Mouse (Mus musculus) megakaryocyte, adult 5-6 weeks (primary cell): ENCODE measurements around the gene Zscan26. TPM values are rescaled to one million over a fixed set of nuclear protein-coding genes. Genes with fewer than 3 reads are reported as not detected.
"Not testable (repeated sequence)": the region's sequence is repeated elsewhere in the genome, so short reads cannot be mapped to it uniquely, and the experiment has no call there.

Experiments used
- ATAC-seq: 2 replicates; pipeline ENCODE4 v1.8.0; 2016; ENCODE audit warnings: mild to moderate bottlenecking, inconsistent platforms; ENCODE audit not compliant: poor library complexity, severe bottlenecking
- total RNA-seq, 2 experiments: library from RNA; stranded (forward) in 1 of 2; stranded (reverse) in 1 of 2; fragments of 153-499, 151-499 nt in 1 of 2; fragments of 221-1000, 200-1000 nt in 1 of 2; gene quantifications; 2 replicates each; pipeline versions ENCODE4 v1.2.3 to v1.2.4; 2015 to 2017

The Zscan26 gene
- total RNA-seq (2015), result 24.2 and 25.3 TPM in 2 replicates
- total RNA-seq (2017), result 26.9 and 27.2 TPM in 2 replicates

DNA sequence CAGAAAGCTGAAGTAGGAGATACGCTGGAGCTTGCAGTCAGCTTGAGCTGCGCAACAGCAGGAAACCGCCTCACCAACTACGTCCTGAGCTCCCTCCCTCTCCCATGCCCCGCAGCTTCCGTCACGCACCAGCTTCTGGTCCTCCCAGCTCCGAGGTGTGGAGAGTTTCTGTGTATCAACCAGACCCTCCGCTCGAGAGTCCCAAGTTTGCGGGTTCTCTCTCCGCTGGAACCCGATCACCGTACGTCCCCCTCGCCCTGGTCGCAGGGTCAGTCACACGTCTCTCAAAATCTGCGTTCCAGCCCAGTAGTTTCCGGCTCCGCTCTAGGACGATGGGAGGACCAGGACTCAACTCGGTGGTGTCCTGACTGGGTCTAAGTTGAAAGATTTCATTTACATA lies at the start of gene Zscan26:
Gene Zscan26 (minus strand): TSS at position 282 of the 400 bp plus-strand sequence.
- ATAC-seq, result peak; percentile 96

DNA sequence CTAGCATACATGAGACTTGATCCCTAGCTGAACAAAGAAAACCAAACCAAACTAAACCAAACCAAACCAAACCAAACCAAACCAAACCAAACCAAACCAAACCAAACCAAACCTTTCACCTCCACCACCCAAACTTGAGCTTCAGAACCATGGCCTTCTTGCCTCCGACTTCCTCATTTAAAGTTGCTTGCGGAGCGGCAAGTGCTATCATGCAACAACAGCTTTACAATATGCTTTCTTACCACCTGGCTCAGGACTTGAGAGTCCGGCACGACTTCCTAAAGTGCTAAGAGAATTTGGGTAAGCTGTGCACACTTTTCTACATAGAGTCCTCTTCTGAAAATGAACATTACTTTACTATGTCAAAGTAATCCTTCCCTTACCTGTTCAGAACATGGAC lies 48.8 kb upstream of the Zscan26 start:
- no peak for ATAC-seq

DNA sequence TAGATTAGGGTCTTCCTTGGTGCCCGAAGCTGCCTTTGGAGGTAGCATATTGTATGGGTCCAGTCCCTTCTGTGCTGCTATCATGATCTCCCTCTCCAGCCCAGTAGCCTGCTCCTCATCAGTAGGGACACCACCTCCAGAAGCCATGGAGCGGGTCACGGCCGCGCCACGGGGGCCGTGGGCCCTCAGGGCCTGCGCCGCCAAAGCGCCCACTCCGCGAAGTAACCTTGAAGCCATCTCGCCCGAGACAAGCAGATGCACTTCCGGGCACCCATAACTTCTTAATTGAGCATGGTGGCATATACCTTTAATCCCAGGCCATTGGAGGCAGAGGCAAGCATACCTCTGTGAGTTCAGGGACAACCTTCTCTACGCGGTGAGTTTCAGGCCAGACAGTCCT lies 47.7 kb upstream of the Zscan26 start, which contains the start of gene Gm11273:
Gene Gm11273 (minus strand): TSS at position 237 of the 400 bp plus-strand sequence.
- 0 out of 2 replicates have a peak, but pooled peaks have one; percentile 48 for ATAC-seq

DNA sequence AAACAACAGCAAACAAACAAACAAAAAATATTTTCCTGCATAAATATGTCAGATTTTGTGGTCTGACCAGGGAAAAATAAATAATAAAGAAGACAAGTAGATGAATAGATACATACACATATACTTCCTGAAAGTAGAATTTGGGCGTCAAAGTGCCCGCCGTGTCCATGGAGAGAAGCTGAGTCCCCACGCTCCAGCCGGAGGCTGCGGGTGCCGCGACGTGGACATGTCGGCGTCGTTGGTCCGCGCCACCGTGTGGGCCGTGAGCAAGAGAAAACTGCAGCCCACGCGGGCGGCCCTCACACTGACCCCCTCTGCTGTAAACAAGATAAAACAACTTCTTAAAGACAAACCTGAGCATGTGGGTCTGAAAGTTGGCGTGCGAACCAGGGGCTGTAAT lies 41.5 kb upstream of the Zscan26 start, which contains the start of gene AK157302:
Gene AK157302 (plus strand): TSS at position 144 of the 400 bp plus-strand sequence.
- ATAC-seq, result 0 out of 2 replicates have a peak, but pooled peaks have one; percentile 52

DNA sequence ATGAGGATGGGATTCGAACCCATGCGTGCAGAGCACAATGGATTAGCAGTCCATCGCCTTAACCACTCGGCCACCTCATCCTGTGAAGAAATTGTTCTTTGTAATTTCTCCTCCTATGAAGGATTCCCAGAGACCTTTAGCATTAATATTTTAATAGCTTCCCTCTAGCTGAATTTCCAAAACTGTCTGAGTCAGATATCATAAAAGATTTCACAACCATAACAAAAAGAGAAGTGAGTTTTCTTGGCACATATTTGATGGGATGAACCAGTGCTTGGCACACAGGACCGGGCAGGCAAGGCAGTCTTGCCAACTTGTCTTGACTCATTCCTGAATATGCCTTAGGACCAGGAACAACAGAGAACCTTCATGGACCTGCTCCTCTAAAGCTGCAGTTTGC lies 39.3 kb upstream of the Zscan26 start:
- peak; percentile 47 for ATAC-seq

DNA sequence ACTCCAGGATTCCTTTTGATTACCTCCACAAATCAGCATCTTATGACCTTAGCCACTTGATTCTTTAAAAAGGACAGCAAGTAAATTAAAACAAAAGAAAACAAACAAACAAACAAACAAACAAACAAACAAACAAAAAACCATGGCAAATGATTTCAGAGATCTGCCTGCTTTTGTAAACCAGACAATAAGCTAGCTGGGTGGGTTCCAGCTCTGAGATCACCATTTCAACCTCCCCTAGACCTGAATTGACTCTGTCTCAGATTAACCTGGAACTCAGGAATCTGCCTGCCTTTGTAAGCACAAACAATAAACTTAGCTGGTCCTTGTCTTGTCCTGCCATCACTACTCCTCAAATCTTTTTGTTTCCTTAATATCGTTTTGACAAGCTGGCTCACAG lies 33.4 kb upstream of the Zscan26 start:
- no peak for ATAC-seq

DNA sequence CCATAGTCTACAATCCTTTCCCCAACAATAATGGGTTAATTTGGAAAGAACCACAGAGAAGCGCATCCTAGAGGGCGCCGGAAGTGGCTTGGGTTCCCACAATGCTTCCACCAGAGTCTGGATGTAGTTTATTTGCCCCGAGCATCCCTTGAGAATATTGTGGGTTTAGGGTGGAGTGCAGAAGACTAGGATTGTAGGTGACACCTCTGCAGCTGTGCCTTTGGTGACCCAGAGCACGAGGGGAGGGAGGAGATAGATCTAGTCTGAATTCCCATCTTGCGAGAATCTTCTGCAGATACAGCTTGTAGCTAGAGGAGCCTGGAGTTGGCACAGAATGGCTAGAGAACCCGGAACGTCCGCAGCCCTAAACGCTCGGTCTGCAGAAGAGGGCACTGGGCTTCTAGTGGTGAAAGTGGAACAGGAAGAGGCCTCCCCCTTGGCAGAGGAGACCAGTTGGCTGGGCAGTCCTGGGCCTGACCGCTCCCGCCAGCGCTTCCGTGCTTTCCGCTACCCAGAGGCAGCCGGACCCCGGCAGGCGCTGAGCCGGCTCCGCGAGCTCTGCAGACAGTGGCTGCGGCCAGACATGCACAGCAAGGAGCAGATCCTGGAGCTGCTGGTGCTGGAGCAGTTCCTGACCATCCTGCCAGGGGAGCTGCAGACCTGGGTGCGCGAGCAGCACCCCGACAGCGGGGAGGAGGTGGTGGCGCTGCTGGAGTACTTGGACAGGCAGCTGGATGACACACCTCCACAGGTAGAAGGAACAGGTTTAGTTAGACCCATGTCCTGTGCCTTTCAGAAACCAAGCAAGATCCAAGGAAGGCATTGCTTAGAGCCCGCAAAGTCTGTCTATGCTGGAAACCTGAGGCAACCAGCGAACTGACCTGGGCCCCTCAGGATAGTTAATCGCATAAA lies 25.5 kb upstream of the Zscan26 start, which contains the start of the genes Zkscan4 and Gm10065:
Gene Zkscan4 (plus strand): TSS at position 149 of the 912 bp plus-strand sequence.
Gene Gm10065 (minus strand): TSS at position 683 of the 912 bp plus-strand sequence.
- peak; percentile 91 for ATAC-seq

DNA sequence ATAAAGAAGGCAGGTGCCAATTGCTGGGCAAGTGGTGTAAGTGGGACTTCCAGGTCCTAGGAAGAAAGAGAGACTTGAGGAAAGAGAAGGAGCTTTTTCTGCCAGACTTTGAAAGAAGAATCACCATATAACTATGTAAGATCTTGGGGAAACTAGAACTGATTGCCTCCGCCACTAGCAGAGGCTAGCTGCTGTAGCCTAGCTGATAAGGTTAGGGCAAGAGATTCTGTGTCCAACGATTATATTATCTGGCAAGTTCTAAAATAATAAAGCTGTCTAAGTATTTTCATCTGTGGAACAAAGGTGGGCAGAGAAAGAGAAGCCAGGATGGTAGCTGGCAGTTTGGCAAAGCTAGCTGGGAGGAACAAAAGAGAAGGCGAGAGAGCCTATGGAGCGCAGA lies 18.9 kb upstream of the Zscan26 start:
- no peak for ATAC-seq

DNA sequence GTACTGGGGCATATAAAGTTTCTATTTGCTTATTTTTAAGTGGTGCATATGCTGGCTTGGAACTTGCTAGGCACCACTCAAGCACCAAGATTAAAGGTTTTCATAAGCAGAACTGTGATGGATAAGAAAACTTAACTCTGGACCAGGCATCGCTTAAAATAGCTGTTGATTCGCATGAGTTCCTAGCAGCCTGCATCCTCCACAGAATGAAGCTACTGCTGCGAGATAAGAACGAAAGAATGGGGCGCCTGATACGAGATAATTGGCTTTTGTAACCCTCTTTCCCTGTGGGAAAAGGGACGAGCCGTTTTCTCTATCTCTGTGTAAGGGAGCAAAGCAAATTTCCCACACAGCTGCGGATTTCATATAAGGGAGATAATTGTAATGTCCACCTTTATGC lies 15.6 kb upstream of the Zscan26 start:
- no peak for ATAC-seq

DNA sequence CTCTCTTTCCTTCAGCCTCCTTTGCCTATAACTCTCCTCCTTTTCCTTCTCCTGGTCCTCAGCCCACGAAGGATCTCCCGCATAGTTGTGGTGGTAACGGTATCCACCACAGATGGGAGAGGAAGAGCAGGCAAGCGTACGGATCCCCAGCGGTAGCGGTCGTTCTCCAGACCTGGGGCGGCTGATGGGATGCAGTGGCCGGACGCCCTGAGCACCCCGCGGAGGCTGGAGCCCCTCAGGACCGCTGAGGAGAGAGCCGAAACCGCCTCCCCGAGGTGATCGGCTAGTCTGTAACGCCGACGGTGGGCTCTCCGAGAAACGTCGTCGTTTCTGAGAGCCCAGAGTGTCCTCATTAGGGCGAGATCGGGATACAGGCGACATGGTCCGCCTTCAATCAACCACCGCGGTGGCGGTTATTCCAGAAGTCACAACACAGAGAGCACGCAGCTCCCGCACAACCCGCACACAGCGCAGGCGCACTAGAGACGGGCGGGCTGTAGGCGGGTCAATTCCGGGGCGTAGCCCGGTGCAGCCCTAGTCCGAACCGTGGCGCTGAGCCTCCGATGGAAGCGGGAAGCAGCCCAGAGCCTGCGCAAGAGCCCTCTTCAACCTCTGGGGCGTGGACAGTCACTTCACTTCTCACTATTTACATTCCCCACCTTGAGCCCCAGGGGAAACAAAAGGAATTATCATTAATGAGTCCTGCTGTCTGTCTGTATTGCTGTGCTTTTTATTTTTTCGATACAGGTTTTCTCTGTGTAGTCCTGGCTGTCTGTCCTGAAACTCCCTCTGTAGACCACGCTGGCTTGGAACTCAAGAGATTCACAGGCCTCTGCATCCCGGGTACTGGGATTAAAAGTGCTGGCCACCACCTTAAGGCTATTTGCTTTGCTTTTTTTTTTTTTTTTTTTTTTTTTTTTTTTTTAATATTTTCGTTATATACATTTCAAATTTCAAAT lies 14.8 kb upstream of the Zscan26 start, which contains the start of gene Nkapl:
Gene Nkapl (minus strand): TSS at position 449 of the 959 bp plus-strand sequence.
- ATAC-seq, result peak; percentile 99

DNA sequence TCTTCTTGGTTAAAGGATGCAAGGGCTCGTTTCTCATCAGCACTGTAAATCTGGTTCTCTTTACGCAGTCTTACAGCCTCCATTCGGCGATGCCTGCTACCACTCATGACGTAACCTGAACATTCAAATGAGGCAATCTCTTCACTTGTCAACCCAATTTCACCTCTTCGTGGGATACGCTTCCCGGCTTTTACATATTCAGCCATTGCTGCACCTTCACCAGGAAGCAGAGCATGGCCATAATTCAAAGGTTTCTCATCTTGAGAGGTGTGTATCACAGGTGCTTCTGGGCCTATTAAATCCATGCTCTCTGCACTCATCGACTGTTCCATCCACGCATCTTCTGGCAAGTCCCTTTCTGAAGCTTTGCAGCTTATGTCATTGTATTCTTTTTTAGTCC lies 13.8 kb upstream of the Zscan26 start:
- no peak for ATAC-seq

DNA sequence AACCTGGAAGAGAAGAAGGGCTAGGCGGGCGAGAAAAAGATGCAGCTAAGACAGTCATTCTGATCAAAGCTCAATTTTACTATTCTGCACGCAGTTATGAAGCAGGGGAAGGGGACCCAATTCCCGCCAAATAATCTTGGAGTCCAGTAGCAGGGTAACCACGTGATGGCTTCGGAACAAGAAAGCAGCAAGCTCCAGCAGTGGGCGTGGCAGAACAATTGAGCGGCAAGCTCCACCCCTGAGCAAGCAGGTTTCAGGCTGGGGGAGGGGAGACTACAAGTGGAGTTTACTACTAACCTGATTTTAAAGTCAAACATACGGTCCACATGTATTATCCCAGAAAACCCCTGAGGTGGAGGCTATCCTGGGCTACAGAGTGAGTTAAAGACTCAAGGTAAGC lies 9.0 kb upstream of the Zscan26 start:
- ATAC-seq, result not testable (repeated sequence)

DNA sequence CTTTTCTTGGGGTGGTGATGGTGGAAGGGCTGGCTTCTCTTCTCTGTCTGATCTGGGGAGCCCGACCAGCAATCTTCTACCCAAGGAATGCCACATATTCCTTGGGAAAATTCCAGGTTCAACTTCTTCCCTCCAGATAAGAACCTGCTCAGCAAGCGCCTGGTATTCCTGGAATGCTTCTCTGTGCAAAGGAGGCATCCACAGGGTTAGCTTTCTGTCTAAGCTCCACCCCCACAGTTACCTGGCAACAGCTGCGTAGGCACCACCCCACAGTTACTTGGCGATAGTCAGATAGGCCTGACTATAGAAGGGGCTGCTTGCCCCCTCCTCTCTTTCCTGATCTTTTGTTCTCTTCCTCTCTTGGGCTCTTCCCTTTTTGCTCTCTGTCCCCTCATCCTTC lies 2.8 kb upstream of the Zscan26 start:
- ATAC-seq, result no peak

DNA sequence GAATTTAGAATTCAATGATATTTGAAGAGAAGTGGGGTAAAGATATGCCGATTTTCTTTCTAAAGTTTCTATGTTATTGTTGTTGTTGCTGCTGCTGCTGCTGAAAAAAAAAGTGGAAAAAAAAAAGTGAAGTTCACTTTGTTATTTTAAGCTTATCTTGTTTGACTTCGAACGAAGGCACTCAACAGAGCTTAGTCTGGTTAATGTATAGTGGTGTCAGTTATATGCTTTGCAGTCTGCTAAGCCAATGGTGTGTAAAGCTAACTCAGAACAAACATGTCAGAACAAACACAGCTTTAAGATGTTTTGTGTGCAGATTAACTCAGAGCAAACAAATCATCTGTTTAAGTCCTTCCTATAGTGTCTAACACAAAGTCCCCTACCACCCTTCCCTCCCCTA lies 603 bp upstream of the Zscan26 start:
- no peak for ATAC-seq

DNA sequence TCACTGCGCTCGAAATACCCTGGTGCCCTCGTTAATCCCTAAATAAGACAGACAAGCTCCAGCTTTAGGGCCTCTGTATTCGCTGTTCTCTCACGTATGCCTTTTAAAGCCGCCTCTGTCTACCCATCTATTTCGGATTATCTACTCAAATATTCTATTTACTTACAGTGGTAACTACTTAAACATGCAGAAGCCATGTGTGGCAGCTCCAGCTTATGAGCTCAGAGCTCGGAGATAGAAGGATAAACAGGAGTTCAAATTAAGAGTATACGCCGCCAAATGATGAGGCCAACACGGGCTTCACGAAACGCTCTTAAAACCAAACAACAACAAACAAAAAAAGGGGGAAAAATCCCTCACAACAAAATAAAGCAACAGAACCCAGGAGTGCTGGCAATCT lies 488 bp downstream of the Zscan26 start:
- peak; percentile 11; the same call in 1 of the 2 replicates for ATAC-seq

DNA sequence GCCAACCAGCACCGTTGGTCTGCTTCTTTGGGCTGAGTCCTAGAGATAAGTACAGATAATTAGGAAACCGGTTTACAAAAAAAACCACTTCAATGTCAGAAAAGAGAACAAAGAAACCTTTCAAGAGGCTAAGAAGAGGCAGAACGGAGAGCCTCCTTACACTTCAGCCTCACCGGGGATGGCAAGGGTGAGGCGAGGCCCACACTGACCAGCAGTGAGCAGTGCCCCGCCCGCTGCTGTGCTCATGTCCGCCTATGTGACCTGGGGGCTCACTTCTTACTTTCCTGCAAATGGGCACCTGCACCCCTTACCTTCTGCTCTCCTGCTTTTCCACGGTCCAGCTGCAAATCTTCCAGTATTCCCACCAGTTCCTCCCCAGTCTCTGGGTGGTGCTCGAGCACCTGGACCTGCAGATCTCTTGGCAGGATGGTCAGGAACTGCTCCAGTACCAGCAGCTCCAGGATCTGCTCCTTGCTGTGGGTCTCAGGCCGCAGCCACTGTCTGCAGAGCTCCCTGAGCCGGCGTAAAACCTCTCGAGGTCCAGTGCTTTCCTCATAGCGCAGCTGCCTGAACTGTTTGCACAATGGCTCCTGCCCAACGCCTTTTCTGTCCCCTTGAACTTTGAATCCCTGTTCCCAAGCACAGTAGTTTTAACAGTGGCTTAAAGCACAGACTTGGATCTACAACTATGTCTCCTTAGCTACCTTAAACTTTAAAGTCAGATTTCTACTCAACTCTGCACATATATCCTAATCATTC lies 5.5 kb downstream of the Zscan26 start:
- ATAC-seq, result no peak

DNA sequence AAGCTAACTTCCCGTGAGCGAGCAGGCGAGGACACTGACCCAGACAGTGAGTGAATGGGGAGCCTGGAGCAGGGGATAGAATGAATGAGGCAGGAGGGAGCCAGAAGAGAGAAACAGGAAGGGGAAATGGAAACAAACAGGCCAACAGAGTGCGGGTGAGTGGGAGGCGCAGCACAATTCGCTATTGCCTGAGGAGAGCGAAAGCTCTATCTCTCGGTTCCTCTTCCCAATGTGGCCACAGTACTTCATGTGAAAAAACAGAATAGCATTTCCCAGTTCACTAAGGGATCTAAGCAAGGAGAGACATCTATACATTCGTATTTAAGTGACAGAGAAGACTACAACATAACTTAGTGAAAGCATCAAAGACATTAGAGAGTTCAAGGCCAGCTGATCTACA lies 6.7 kb downstream of the Zscan26 start:
- peak; percentile 81 for ATAC-seq

DNA sequence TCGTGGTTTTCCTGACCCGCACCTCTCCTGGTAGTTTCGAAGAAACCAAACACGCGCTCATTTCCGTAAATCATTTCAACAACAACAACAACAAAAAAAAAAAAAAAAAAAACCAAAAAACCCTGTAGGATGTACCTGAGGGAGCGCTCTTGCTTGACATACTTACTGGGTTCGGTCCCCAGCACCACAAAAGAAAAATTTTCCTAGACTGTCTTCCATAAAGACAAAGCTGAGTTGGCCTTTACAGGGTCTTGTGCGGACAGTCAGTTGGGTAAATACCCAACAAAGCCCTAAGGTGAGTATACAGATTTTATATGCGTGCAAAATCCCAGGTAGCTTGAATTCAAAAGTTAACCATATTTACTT lies 12.3 kb downstream of the Zscan26 start:
- no peak for ATAC-seq

DNA sequence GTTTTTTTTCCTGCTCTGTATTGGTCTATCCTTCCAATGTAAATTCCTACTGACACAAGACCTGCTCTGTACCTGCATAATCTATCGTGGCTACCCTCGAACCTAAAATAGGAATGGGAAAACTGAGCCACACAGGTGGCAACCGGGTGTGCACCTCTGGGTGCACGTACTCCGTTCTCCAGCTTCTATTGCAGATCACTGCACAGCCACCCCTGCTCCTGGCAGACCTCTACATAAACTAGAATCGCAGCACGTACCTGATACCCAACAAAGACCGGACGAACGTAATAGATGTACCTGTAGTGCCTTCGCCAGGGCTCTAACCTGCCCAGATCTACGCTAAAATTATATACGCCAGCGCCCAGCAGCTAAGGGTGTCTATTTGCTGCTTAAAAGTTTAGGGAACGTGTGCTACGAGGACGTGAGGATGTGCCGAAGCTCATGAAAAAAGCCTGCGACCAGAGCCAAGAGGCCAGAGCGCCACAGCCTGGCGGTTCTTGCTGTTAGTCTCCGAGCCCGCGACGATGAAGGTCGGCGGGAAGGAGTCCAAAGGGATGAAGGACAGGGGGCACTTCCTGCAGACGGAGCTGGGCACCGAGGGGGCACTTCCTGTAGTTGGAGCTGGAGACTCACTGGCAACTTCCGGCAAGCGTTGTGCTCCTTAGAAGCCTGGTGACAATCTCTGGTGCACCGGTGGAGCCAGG lies 12.9 kb downstream of the Zscan26 start, which contains the start of gene Pgbd1:
Gene Pgbd1 (minus strand): TSS at position 556 of the 704 bp plus-strand sequence.
- ATAC-seq, result peak; percentile 83
